ENCODE assay signal across 9 mouse cellular contexts in the genomic region with DNA sequence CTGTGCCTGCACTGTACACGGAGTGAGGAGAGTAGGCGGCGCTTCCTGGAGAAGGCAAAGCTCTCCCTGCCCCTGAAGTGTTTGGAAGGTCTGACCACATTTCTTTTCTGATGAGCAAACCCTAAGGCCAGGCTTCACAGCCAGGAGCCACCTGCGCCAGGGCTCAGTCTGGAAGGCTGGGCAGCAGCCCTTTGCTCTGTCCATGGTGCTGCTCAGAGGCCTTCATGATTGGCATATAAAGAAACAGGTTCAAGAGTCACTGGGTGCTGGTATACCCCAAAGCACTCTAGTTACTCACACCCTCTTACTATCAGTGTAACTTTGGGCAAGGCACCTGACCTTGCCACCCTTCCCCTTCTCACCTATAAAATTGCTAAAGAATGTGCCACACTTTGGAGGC.
DNase-seq lines count a peak whose midpoint lies in the region; ATAC-seq and TF ChIP-seq lines count a peak whose summit lies in the region.
"Had no signal": no experiment of that assay in that cellular context is flagged by ENCODE, and none has a peak within 500 bp of the region (broad histone marks: within the 10 kb centered on the region; RNA-seq: fewer than 3 reads in every experiment).

No protein-coding gene starts in this region.

- no peaks in the 10 kb centered on the region for H3K9me3 ChIP-seq in lung, postnatal 0 days (ENCODE audit: low read length)
- no peaks in the 10 kb centered on the region for H3K9me3 ChIP-seq in limb, embryonic 10.5 days (replicated peaks)
- H3K9me3 ChIP-seq: limb, embryonic 12.5 days had no signal

- H3K36me3 ChIP-seq in lung, postnatal 0 days (ENCODE audit: insufficient read depth, low read length), result no peaks in the 10 kb centered on the region
- no peaks in the 10 kb centered on the region for H3K36me3 ChIP-seq in limb, embryonic 10.5 days
- H3K36me3 ChIP-seq: limb, embryonic 12.5 days had no signal

- no peak for TF ChIP-seq CTCF in gastrocnemius, adult 2 months (IDR thresholded peaks at IDR 0.05)
- no peak for TF ChIP-seq CTCF in lung, postnatal 0 days (IDR thresholded peaks at IDR 0.05)
- no peak for TF ChIP-seq CTCF in lung, adult 2 months (IDR thresholded peaks at IDR 0.05; ENCODE audit: insufficient read depth, low read length)

- intact Hi-C loops in gastrocnemius, adult 2 months (cut with DNase I), result no loop called here

- H3K4me2 ChIP-seq in lung, postnatal 0 days (replicated peaks; ENCODE audit: low read depth, low read length), result no peak overlapping the region
- H3K4me2 ChIP-seq: limb, embryonic 12.5 days had no signal

- H3K9ac ChIP-seq in lung, postnatal 0 days (replicated peaks; ENCODE audit: low read depth), result no peak overlapping the region
- H3K9ac ChIP-seq: limb, embryonic 12.5 days had no signal

- DNase-seq in gastrocnemius, adult 2 months, result peak; percentile 22
- no peak for DNase-seq in gastrocnemius, postnatal 25 days
- peak; percentile 5 for DNase-seq in lung, postnatal 0 days (ENCODE audit: low spot score)
- DNase-seq in lung, adult 2 months, result no peak
- DNase-seq in adipocyte (ENCODE audit: low spot score), result peak; percentile 19
- DNase-seq in limb, embryonic 10.5 days (ENCODE audit: low spot score), result peak; percentile 77
- DNase-seq in frontal cortex, postnatal 25 days (ENCODE audit: low spot score in 2 of 2), result no peak

- WGBS in lung, postnatal 0 days, result 18% methylated on average over 4 of the region's 4 CpGs
- WGBS in lung, adult 2 months, result 19% methylated on average over 4 of the region's 4 CpGs
- WGBS in limb, embryonic 10.5 days, result 27% methylated on average over 4 of the region's 4 CpGs

- no peaks in the 10 kb centered on the region for H3K4me1 ChIP-seq in lung, postnatal 0 days (ENCODE audit: insufficient read depth, low read depth, low read length)
- no peaks in the 10 kb centered on the region for H3K4me1 ChIP-seq in lung, adult 2 months (ENCODE audit: control insufficient read depth, insufficient read depth, low read length)
- no peaks in the 10 kb centered on the region for H3K4me1 ChIP-seq in limb, embryonic 10.5 days
- H3K4me1 ChIP-seq: limb, embryonic 12.5 days had no signal

- no peaks in the 10 kb centered on the region for H3K27me3 ChIP-seq in lung, postnatal 0 days (replicated peaks; ENCODE audit: insufficient read depth, low read length)
- H3K27me3 ChIP-seq in limb, embryonic 10.5 days (ENCODE audit: low read depth, poor library complexity, severe bottlenecking), result no peaks in the 10 kb centered on the region
- H3K27me3 ChIP-seq: limb, embryonic 12.5 days had no signal

- H3K27ac ChIP-seq in gastrocnemius, adult 2 months, result no peak overlapping the region
- no peak overlapping the region for H3K27ac ChIP-seq in lung, postnatal 0 days (ENCODE audit: low read length)
- no peak overlapping the region for H3K27ac ChIP-seq in limb, embryonic 10.5 days
- H3K27ac ChIP-seq: limb, embryonic 12.5 days had no signal

- no peak overlapping the region for H3K4me3 ChIP-seq in gastrocnemius, adult 2 months
- no peak overlapping the region for H3K4me3 ChIP-seq in lung, postnatal 0 days (ENCODE audit: low read depth, low read length)
- no peak overlapping the region for H3K4me3 ChIP-seq in lung, adult 2 months (replicated peaks; ENCODE audit: extremely low read depth, low read depth, low read length)
- no peak overlapping the region for H3K4me3 ChIP-seq in limb, embryonic 10.5 days
- H3K4me3 ChIP-seq: limb, embryonic 12.5 days had no signal

- ATAC-seq in lung, postnatal 0 days, result no peak
- ATAC-seq in CD4-positive, CD25-positive, alpha-beta regulatory T cell, adult 4 months, result no peak

- TF ChIP-seq EP300 in lung, postnatal 0 days (IDR thresholded peaks at IDR 0.05), result no peak

- TF ChIP-seq POLR2A in lung, adult 2 months (IDR thresholded peaks at IDR 0.05; ENCODE audit: borderline replicate concordance, extremely low read depth, low read depth, low read length), result no peak

Comparison
In these comparisons a context has a peak if more than half of its experiments do, and no peak if none do; other contexts are left out.
1. DNase-seq: peak in gastrocnemius, adult 2 months (single experiment), lung, postnatal 0 days (single experiment), adipocyte (single experiment) and limb, embryonic 10.5 days (single experiment); none in gastrocnemius, postnatal 25 days (single experiment), lung, adult 2 months (single experiment) and frontal cortex, postnatal 25 days (0 of 2).